Mouse (Mus musculus) limb, embryonic 12.5 days (tissue): ENCODE measurements around the gene Gm13043. TPM values are rescaled to one million over a fixed set of nuclear protein-coding genes. Genes with fewer than 3 reads are reported as not detected.
"Not testable (repeated sequence)": the region's sequence is repeated elsewhere in the genome, so short reads cannot be mapped to it uniquely, and the experiment has no call there.

ENCODE experiments used
- ATAC-seq: fragments of 200-750 bp; cut with Nextera tagmentation; 2 replicates; pipeline ENCODE4 v1.8.0; 2017; ENCODE audit warnings: low read depth, moderate TSS enrichment; ENCODE audit not compliant: insufficient number of reproducible peaks, insufficient read depth, low FRiP score, low TSS enrichment
- H3K27ac ChIP-seq: fragments of 300-500 bp; sonication (generic); 2 replicates; pipeline ENCODE4 v1.5.1; 2016; ENCODE audit warnings: mild to moderate bottlenecking, moderate library complexity
- H3K27me3 ChIP-seq: fragments of 300-500 bp; sonication (generic); 2 replicates; pipeline ENCODE4 v1.6.1; 2016; ENCODE audit warnings: mild to moderate bottlenecking, moderate library complexity
- H3K36me3 ChIP-seq: fragments of 300-500 bp; sonication (generic); 2 replicates; pipeline ENCODE4 v1.6.1; 2016; ENCODE audit warnings: mild to moderate bottlenecking, moderate library complexity
- H3K4me1 ChIP-seq: fragments of 300-500 bp; sonication (generic); replicated peaks from 2 replicates; pipeline ENCODE4 v1.6.1; 2016
- H3K4me2 ChIP-seq: fragments of 300-500 bp; sonication (generic); 2 replicates; pipeline ENCODE4 v1.6.1; 2016; ENCODE audit warnings: mild to moderate bottlenecking, moderate library complexity
- H3K4me3 ChIP-seq: fragments of 300-500 bp; sonication (generic); replicated peaks from 2 replicates; pipeline ENCODE4 v1.5.1; 2016; ENCODE audit warnings: mild to moderate bottlenecking
- H3K9ac ChIP-seq: fragments of 300-500 bp; sonication (generic); replicated peaks from 2 replicates; pipeline ENCODE4 v1.6.1; 2016; ENCODE audit warnings: mild to moderate bottlenecking, moderate library complexity
- H3K9me3 ChIP-seq: fragments of 300-500 bp; sonication (generic); 2 replicates; pipeline ENCODE4 v1.6.1; 2016; ENCODE audit warnings: mild to moderate bottlenecking, moderate library complexity
- WGBS: fragments of 180-500 bp; shearing (Covaris S2); methylation state at CpG from one replicate; pipeline ENCODE4 v1.1.7; 2016; 5-methylcytosine and 5-hydroxymethylcytosine counted together
- polyA plus RNA-seq: library from polyadenylated mRNA; unstranded; fragments of >200 nt; fragmentation: Nextera tagmentation; extraction: Ambion mirVana; gene quantifications from 2 replicates; pipeline ENCODE4 v1.2.1, GENCODE M21; 2016

The Gm13043 gene
- not detected in 2 replicates for polyA plus RNA-seq

- Histone ChIP-seq H3K36me3 (no peaks in the 10 kb centered on the region), H3K4me3 (no peak within 1 kb of the TSS), H3K27me3 (no peaks in the 10 kb centered on the region), H3K9ac (no peak within 1 kb of the TSS), H3K9me3 (no peaks in the 10 kb centered on the region), H3K4me2 (no peak within 1 kb of the TSS), H3K4me1 (no peaks in the 10 kb centered on the region), H3K27ac (no peak within 1 kb of the TSS)
- ATAC-seq: no peak
- 88% methylated on average over 3 of the region's 3 CpGs for WGBS
These were observed at the start of gene Gm13043 for GRCm38 (mm10) chr4:143511043-143511442. Gene Gm13043, plus strand, starts transcription at chr4:143511343.

- not testable (repeated sequence) for H3K4me2 ChIP-seq, ATAC-seq, H3K9me3 ChIP-seq, H3K36me3 ChIP-seq, H3K27ac ChIP-seq, H3K9ac ChIP-seq, H3K27me3 ChIP-seq, H3K4me3 ChIP-seq, H3K4me1 ChIP-seq
- WGBS: no CpG with 5 or more reads among the region's 3 CpGs
These were observed 24.5 kb downstream of the Gm13043 start, which contains the start of gene Gm13040 for GRCm38 (mm10) chr4:143535654-143536053. Gene Gm13040, plus strand, starts transcription at chr4:143535954.

- not testable (repeated sequence) for H3K4me2 ChIP-seq, H3K36me3 ChIP-seq, H3K4me3 ChIP-seq, H3K9ac ChIP-seq, ATAC-seq, H3K4me1 ChIP-seq, H3K27ac ChIP-seq, H3K9me3 ChIP-seq, H3K27me3 ChIP-seq
- no CpG with 5 or more reads among the region's 3 CpGs for WGBS
These were observed 40.3 kb downstream of the Gm13043 start, which contains the start of the genes BC080695 and Gm13057 for GRCm38 (mm10) chr4:143551400-143551799. Gene BC080695, plus strand, starts transcription at chr4:143551700. Gene Gm13057, plus strand, starts transcription at chr4:143551709.

Other genes starting within 250 kb of the Gm13043 start
- gene Pdpn, start 211.8 kb upstream of the Gm13043 start, polyA plus RNA-seq: 41.5 and 43.7 TPM in 2 replicates
- 0.63 and 0.67 TPM in 2 replicates for gene Lrrc38, start 161.6 kb upstream of the Gm13043 start, polyA plus RNA-seq
- gene Pramel1, start 116.9 kb upstream of the Gm13043 start, polyA plus RNA-seq: not detected in 2 replicates
- gene Pramef8, start 98.9 kb upstream of the Gm13043 start, polyA plus RNA-seq: 21.9 and 23.6 TPM in 2 replicates
- not detected in 2 replicates for gene Oog4, start 61.0 kb upstream of the Gm13043 start, polyA plus RNA-seq
- gene Gm13040, start 24.6 kb downstream of the Gm13043 start, polyA plus RNA-seq: not detected in 2 replicates
- not detected in 2 replicates for gene BC080695, start 40.4 kb downstream of the Gm13043 start, polyA plus RNA-seq
- not detected in 2 replicates for gene Gm13057, start 40.4 kb downstream of the Gm13043 start, polyA plus RNA-seq
- gene Gm13083, start 103.7 kb downstream of the Gm13043 start, polyA plus RNA-seq: not detected in 2 replicates
- gene Gm13088, start 145.9 kb downstream of the Gm13043 start, polyA plus RNA-seq: not detected in 2 replicates
- not detected in 2 replicates for gene Gm13089, start 191.4 kb downstream of the Gm13043 start, polyA plus RNA-seq
- gene Gm13078, start 208.1 kb downstream of the Gm13043 start, polyA plus RNA-seq: not detected in 2 replicates